Mouse (Mus musculus) neural tube, embryonic 13.5 days (tissue): ENCODE results near the gene Cdc42bpg. TPM values are rescaled to one million over a fixed set of nuclear protein-coding genes. Genes with fewer than 3 reads are reported as not detected.
"Not testable (repeated sequence)": the region's sequence is repeated elsewhere in the genome, so short reads cannot be mapped to it uniquely, and the experiment has no call there.

Source experiments
- ATAC-seq: fragments of 200-750 bp; cut with Nextera tagmentation; 2 replicates; pipeline ENCODE4 v1.8.0; 2017; ENCODE audit warnings: low read depth, mild to moderate bottlenecking, moderate TSS enrichment, moderate library complexity
- H3K27ac ChIP-seq: fragments of 300-500 bp; sonication (generic); replicated peaks from 2 replicates; pipeline ENCODE4 v1.5.1; 2015; ENCODE audit warnings: moderate library complexity, mild to moderate bottlenecking, inconsistent platforms
- H3K27me3 ChIP-seq: fragments of 300-500 bp; sonication (generic); 2 replicates; pipeline ENCODE4 v1.6.1; 2015; ENCODE audit warnings: mild to moderate bottlenecking, inconsistent platforms
- H3K36me3 ChIP-seq: fragments of 300-500 bp; sonication (generic); 2 replicates; pipeline ENCODE4 v1.6.1; 2015; ENCODE audit warnings: mild to moderate bottlenecking, inconsistent platforms
- H3K4me1 ChIP-seq: fragments of 300-500 bp; sonication (generic); replicated peaks from 2 replicates; pipeline ENCODE4 v1.6.1; 2015; ENCODE audit warnings: inconsistent platforms
- H3K4me2 ChIP-seq: fragments of 300-500 bp; sonication (generic); 2 replicates; pipeline ENCODE4 v1.6.1; 2015; ENCODE audit warnings: inconsistent platforms, mild to moderate bottlenecking, moderate library complexity
- H3K4me3 ChIP-seq: fragments of 300-500 bp; sonication (generic); 2 replicates; pipeline ENCODE4 v1.5.1; 2015; ENCODE audit warnings: mild to moderate bottlenecking, inconsistent platforms
- H3K9ac ChIP-seq: fragments of 300-500 bp; sonication (generic); 2 replicates; pipeline ENCODE4 v1.6.1; 2015; ENCODE audit warnings: moderate library complexity, mild to moderate bottlenecking, inconsistent platforms
- H3K9me3 ChIP-seq: fragments of 300-500 bp; sonication (generic); 2 replicates; pipeline ENCODE4 v1.6.1; 2016; ENCODE audit warnings: inconsistent platforms
- WGBS: fragments of 180-500 bp; shearing (Covaris S2); methylation state at CpG from one replicate; pipeline ENCODE4 v1.1.7; 2015; 5-methylcytosine and 5-hydroxymethylcytosine counted together
- polyA plus RNA-seq: library from polyadenylated mRNA; unstranded; fragments of >200 nt; fragmentation: Nextera tagmentation; extraction: Ambion mirVana; gene quantifications from 2 replicates; pipeline ENCODE4 v1.2.1, GENCODE M21; 2015

Gene Cdc42bpg
- polyA plus RNA-seq, 1 experiment from 2014 or later: 0.57 TPM

- 42% methylated on average over 4 of the region's 4 CpGs for WGBS
- H3K36me3 ChIP-seq: peaks cover 40% of the 10 kb centered on the region
- no peak overlapping the region for H3K27ac ChIP-seq
- no peak overlapping the region for H3K9ac ChIP-seq
- peaks cover 16% of the 10 kb centered on the region for H3K4me1 ChIP-seq
- H3K4me3 ChIP-seq: no peak overlapping the region
- no peak overlapping the region for H3K4me2 ChIP-seq
- H3K27me3 ChIP-seq: no peaks in the 10 kb centered on the region; the same call in 1 of the 2 replicates
- no peaks in the 10 kb centered on the region for H3K9me3 ChIP-seq
- ATAC-seq: no peak
Observed at GRCm38 (mm10) chr19:6302522-6302921, 3.7 kb upstream of the Cdc42bpg start.

GRCm38 (mm10) chr19:6303831-6304230 is 2.4 kb upstream of the Cdc42bpg start:
- no peak overlapping the region for H3K9ac ChIP-seq
- no peaks in the 10 kb centered on the region for H3K9me3 ChIP-seq
- no peaks in the 10 kb centered on the region; the same call in 1 of the 2 replicates for H3K27me3 ChIP-seq
- ATAC-seq: no peak
- H3K4me1 ChIP-seq: peaks cover 16% of the 10 kb centered on the region
- H3K36me3 ChIP-seq: peaks cover 27% of the 10 kb centered on the region
- H3K4me2 ChIP-seq: no peak overlapping the region
- no peak overlapping the region for H3K27ac ChIP-seq
- WGBS: 82% methylated on average over 6 of the region's 6 CpGs
- no peak overlapping the region for H3K4me3 ChIP-seq

- H3K4me3 ChIP-seq: no peak overlapping the region
- H3K4me2 ChIP-seq: no peak overlapping the region
- ATAC-seq: no peak
- 27% methylated on average over 5 of the region's 5 CpGs for WGBS
- peaks cover 14% of the 10 kb centered on the region for H3K4me1 ChIP-seq
- H3K27me3 ChIP-seq: no peaks in the 10 kb centered on the region; the same call in 1 of the 2 replicates
- peaks cover 16% of the 10 kb centered on the region for H3K36me3 ChIP-seq
- H3K27ac ChIP-seq: no peak overlapping the region
- H3K9me3 ChIP-seq: no peaks in the 10 kb centered on the region
- 0 out of 2 replicates have a peak overlapping the region, but pooled peaks have one; percentile 18 for H3K9ac ChIP-seq
Observed at GRCm38 (mm10) chr19:6304787-6305516, 1.3 kb upstream of the Cdc42bpg start.

- Histone ChIP-seq H3K27me3 (no peaks in the 10 kb centered on the region; the same call in 1 of the 2 replicates), H3K9ac (no peak overlapping the region; the same call in 1 of the 2 replicates), H3K36me3 (peaks cover 13% of the 10 kb centered on the region), H3K9me3 (no peaks in the 10 kb centered on the region), H3K4me1 (peaks cover 10% of the 10 kb centered on the region), H3K27ac (no peak overlapping the region), H3K4me2 (peak overlapping the region; percentile 62), H3K4me3 (peak overlapping the region; percentile 55)
- ATAC-seq: no peak
- WGBS: 62% methylated on average over 8 of the region's 8 CpGs
Observed at GRCm38 (mm10) chr19:6305517-6306115, 640 bp upstream of the Cdc42bpg start.

GRCm38 (mm10) chr19:6306586-6306985 is 330 bp downstream of the Cdc42bpg start:
- peak; percentile 45 for ATAC-seq
- H3K27me3 ChIP-seq: no peaks in the 10 kb centered on the region; the same call in 1 of the 2 replicates
- H3K9me3 ChIP-seq: no peaks in the 10 kb centered on the region
- peak overlapping the region; percentile 55 for H3K4me3 ChIP-seq
- WGBS: under 1% methylated on average over 28 of the region's 34 CpGs
- H3K36me3 ChIP-seq: peaks cover 7% of the 10 kb centered on the region
- peaks cover 10% of the 10 kb centered on the region for H3K4me1 ChIP-seq
- no peak overlapping the region for H3K27ac ChIP-seq
- peak overlapping the region; percentile 62 for H3K4me2 ChIP-seq
- peak overlapping the region; percentile 72 for H3K9ac ChIP-seq

GRCm38 (mm10) chr19:6307733-6308531 is 1.7 kb downstream of the Cdc42bpg start:
- H3K4me2 ChIP-seq: no peak overlapping the region
- WGBS: 90% methylated on average over 9 of the region's 9 CpGs

GRCm38 (mm10) chr19:6310181-6310580 is 3.9 kb downstream of the Cdc42bpg start:
- no peaks in the 10 kb centered on the region; the same call in 1 of the 2 replicates for H3K27me3 ChIP-seq
- H3K4me1 ChIP-seq: peaks cover 10% of the 10 kb centered on the region
- WGBS: 93% methylated on average over 5 of the region's 5 CpGs
- no peak overlapping the region for H3K9ac ChIP-seq
- no peak for ATAC-seq
- no peak overlapping the region for H3K4me3 ChIP-seq
- no peak overlapping the region for H3K27ac ChIP-seq
- H3K9me3 ChIP-seq: no peaks in the 10 kb centered on the region
- H3K4me2 ChIP-seq: no peak overlapping the region
- peaks cover 15% of the 10 kb centered on the region; the same call in 1 of the 2 replicates for H3K36me3 ChIP-seq

More at GRCm38 (mm10) chr19:6307733-6308531, 1.7 kb downstream of the Cdc42bpg start:
- Histone ChIP-seq H3K36me3 (peaks cover 4% of the 10 kb centered on the region; the same call in 1 of the 2 replicates), H3K4me1 (peaks cover 10% of the 10 kb centered on the region), H3K27ac (no peak overlapping the region), H3K27me3 (no peaks in the 10 kb centered on the region; the same call in 1 of the 2 replicates), H3K9ac (no peak overlapping the region), H3K4me3 (no peak overlapping the region), H3K9me3 (no peaks in the 10 kb centered on the region)
- no peak for ATAC-seq

- H3K4me2 ChIP-seq, H3K4me3 ChIP-seq, H3K9ac ChIP-seq, ATAC-seq, H3K4me1 ChIP-seq, H3K27me3 ChIP-seq, H3K27ac ChIP-seq, H3K9me3 ChIP-seq: not testable (repeated sequence)
- 97% methylated on average over 3 of the region's 3 CpGs for WGBS
- peaks cover 27% of the 10 kb centered on the region for H3K36me3 ChIP-seq
Observed at GRCm38 (mm10) chr19:6311783-6312182, 5.5 kb downstream of the Cdc42bpg start.

GRCm38 (mm10) chr19:6313796-6314195 is 7.5 kb downstream of the Cdc42bpg start:
- no peak overlapping the region for H3K27ac ChIP-seq
- H3K9me3 ChIP-seq: no peaks in the 10 kb centered on the region
- H3K9ac ChIP-seq: no peak overlapping the region
- peaks cover 41% of the 10 kb centered on the region for H3K36me3 ChIP-seq
- ATAC-seq: no peak
- no peaks in the 10 kb centered on the region for H3K4me1 ChIP-seq
- H3K4me2 ChIP-seq: no peak overlapping the region
- 92% methylated on average over 8 of the region's 8 CpGs for WGBS
- H3K4me3 ChIP-seq: no peak overlapping the region
- no peaks in the 10 kb centered on the region for H3K27me3 ChIP-seq

- no peak for ATAC-seq
- Histone ChIP-seq H3K36me3 (peaks cover 41% of the 10 kb centered on the region), H3K4me2 (no peak overlapping the region), H3K9me3 (no peaks in the 10 kb centered on the region), H3K9ac (no peak overlapping the region), H3K27ac (no peak overlapping the region), H3K4me1 (no peaks in the 10 kb centered on the region), H3K4me3 (no peak overlapping the region), H3K27me3 (no peaks in the 10 kb centered on the region)
- 90% methylated on average over 8 of the region's 8 CpGs for WGBS
Observed at GRCm38 (mm10) chr19:6314513-6314912, 8.3 kb downstream of the Cdc42bpg start.

GRCm38 (mm10) chr19:6315573-6315972 is 9.3 kb downstream of the Cdc42bpg start:
- Histone ChIP-seq H3K4me1 (no peaks in the 10 kb centered on the region), H3K27ac (no peak overlapping the region), H3K9ac (no peak overlapping the region), H3K4me3 (no peak overlapping the region), H3K27me3 (no peaks in the 10 kb centered on the region), H3K4me2 (no peak overlapping the region), H3K9me3 (no peaks in the 10 kb centered on the region), H3K36me3 (peaks cover 39% of the 10 kb centered on the region)
- 80% methylated on average over 14 of the region's 14 CpGs for whole genome bisulfite sequencing
- ATAC-seq: no peak

GRCm38 (mm10) chr19:6318145-6318544 is 11.9 kb downstream of the Cdc42bpg start:
- peaks cover 45% of the 10 kb centered on the region for H3K36me3 ChIP-seq
- 91% methylated on average over 12 of the region's 12 CpGs for WGBS
- no peaks in the 10 kb centered on the region for H3K4me1 ChIP-seq
- no peaks in the 10 kb centered on the region for H3K27me3 ChIP-seq
- no peak overlapping the region for H3K27ac ChIP-seq
- ATAC-seq: no peak
- H3K4me3 ChIP-seq: no peak overlapping the region
- no peak overlapping the region for H3K9ac ChIP-seq
- H3K4me2 ChIP-seq: no peak overlapping the region
- H3K9me3 ChIP-seq: no peaks in the 10 kb centered on the region
